Mouse (Mus musculus) lung, embryonic 14.5 days (tissue): ENCODE results near the gene Cyp4f16. TPM values are rescaled to one million over a fixed set of nuclear protein-coding genes. Genes with fewer than 3 reads are reported as not detected.
A peak's percentile ranks its signal among the peaks of the same experiment; 100 is the strongest.
"Not testable (repeated sequence)": the region's sequence is repeated elsewhere in the genome, so short reads cannot be mapped to it uniquely, and the experiment has no call there.

Experiments used
- ATAC-seq: fragments of 200-750 bp; cut with Nextera tagmentation; 2 replicates; pipeline ENCODE4 v1.8.0; 2017; ENCODE audit warnings: mild to moderate bottlenecking, moderate TSS enrichment, moderate library complexity; ENCODE audit not compliant: insufficient read depth
- DNase-seq: peaks from one replicate; pipeline ENCODE4 v3.0.0-alpha.2; 2015
- H3K27ac ChIP-seq: fragments of 300-500 bp; sonication (generic); 2 replicates; pipeline ENCODE4 v1.5.1; 2014; ENCODE audit warnings: low read depth, mild to moderate bottlenecking, moderate library complexity
- H3K27me3 ChIP-seq: fragments of 300-500 bp; sonication (generic); 2 replicates; pipeline ENCODE4 v1.6.1; 2014; ENCODE audit warnings: low read length, control low read depth; ENCODE audit not compliant: insufficient read depth
- H3K36me3 ChIP-seq: fragments of 300-500 bp; sonication (generic); 2 replicates; pipeline ENCODE4 v1.6.1; 2014; ENCODE audit warnings: control low read depth; ENCODE audit not compliant: insufficient read depth
- H3K4me1 ChIP-seq: fragments of 300-500 bp; sonication (generic); 2 replicates; pipeline ENCODE4 v1.6.1; 2014; ENCODE audit warnings: antibody characterized with exemption, control low read depth; ENCODE audit not compliant: insufficient read depth
- H3K4me2 ChIP-seq: fragments of 300-500 bp; sonication (generic); 2 replicates; pipeline ENCODE4 v1.6.1; 2014; ENCODE audit warnings: mild to moderate bottlenecking
- H3K4me3 ChIP-seq: fragments of 300-500 bp; sonication (generic); 2 replicates; pipeline ENCODE4 v1.5.1; 2014; ENCODE audit warnings: low read depth, low read length
- H3K9ac ChIP-seq: fragments of 300-500 bp; sonication (generic); 2 replicates; pipeline ENCODE4 v1.6.1; 2014
- H3K9me3 ChIP-seq: fragments of 300-500 bp; sonication (generic); 2 replicates; pipeline ENCODE4 v1.6.1; 2016; ENCODE audit warnings: low read depth, low read length, control low read depth
- CTCF ChIP-seq: IDR thresholded peaks from 2 replicates; pipeline ENCODE4 v1.5.1; 2016; ENCODE audit warnings: antibody characterized with exemption, low read depth
- WGBS: fragments of 180-500 bp; shearing (Covaris S2); extraction: QIAGEN DNeasy Blood & Tissue Kit; methylation state at CpG from one replicate; pipeline ENCODE4 v1.1.7; 2014; 5-methylcytosine and 5-hydroxymethylcytosine counted together
- polyA plus RNA-seq: library from polyadenylated mRNA; unstranded; fragments of >200 nt; fragmentation: Nextera tagmentation; extraction: Ambion mirVana; gene quantifications from 2 replicates; pipeline ENCODE4 v1.2.1, GENCODE M21; 2014

Gene Cyp4f16
- polyA plus RNA-seq, 1 experiment from 2014 or later = 15.7 TPM

GRCm38 (mm10) chr17:32505851-32506728 is 30.3 kb upstream of the Cyp4f16 start, which contains the start of gene Cyp4f17:
Gene Cyp4f17, plus strand, starts transcription at chr17:32506050.
- H3K4me1 ChIP-seq = peaks cover 4% of the 10 kb centered on the region; the same call in 1 of the 2 replicates
- TF ChIP-seq CTCF = no peak
- H3K4me3 ChIP-seq = peak within 1 kb of the TSS; percentile 52
- peak within 1 kb of the TSS; percentile 75 for H3K27ac ChIP-seq
- H3K36me3 ChIP-seq = no peaks in the 10 kb centered on the region
- WGBS = under 1% methylated on average over 30 of the region's 30 CpGs
- peak; percentile 92 for ATAC-seq
- H3K4me2 ChIP-seq = peak within 1 kb of the TSS; percentile 91
- H3K9ac ChIP-seq = peak within 1 kb of the TSS; percentile 65
- no peaks in the 10 kb centered on the region for H3K27me3 ChIP-seq
- DNase-seq = peak; percentile 79
- no peaks in the 10 kb centered on the region for H3K9me3 ChIP-seq

GRCm38 (mm10) chr17:32506729-32507245 is 29.6 kb upstream of the Cyp4f16 start:
- no peak for DNase-seq
- peak; percentile 52; the same call in 1 of the 2 replicates for ATAC-seq
- Histone ChIP-seq H3K4me3 (peak overlapping the region; percentile 52), H3K27me3 (no peaks in the 10 kb centered on the region), H3K9ac (peak overlapping the region; percentile 65), H3K4me2 (peak overlapping the region; percentile 91), H3K36me3 (no peaks in the 10 kb centered on the region), H3K27ac (peak overlapping the region; percentile 75; the same call in 1 of the 2 replicates), H3K4me1 (peaks cover 4% of the 10 kb centered on the region; the same call in 1 of the 2 replicates), H3K9me3 (no peaks in the 10 kb centered on the region)
- 30% methylated on average over 9 of the region's 9 CpGs for WGBS
- no peak for TF ChIP-seq CTCF

- H3K4me2 ChIP-seq = no peak overlapping the region
- H3K36me3 ChIP-seq = no peaks in the 10 kb centered on the region
- ATAC-seq (no peak), DNase-seq (no peak)
- no peak overlapping the region for H3K4me3 ChIP-seq
- no peaks in the 10 kb centered on the region for H3K4me1 ChIP-seq
- TF ChIP-seq CTCF = no peak
- no peak overlapping the region for H3K27ac ChIP-seq
- no peaks in the 10 kb centered on the region for H3K9me3 ChIP-seq
- no peaks in the 10 kb centered on the region for H3K27me3 ChIP-seq
- WGBS = 67% methylated on average over 5 of the region's 5 CpGs
- H3K9ac ChIP-seq = no peak overlapping the region
Observed at GRCm38 (mm10) chr17:32516126-32516525, 20.2 kb upstream of the Cyp4f16 start.

GRCm38 (mm10) chr17:32521981-32522380 is 14.4 kb upstream of the Cyp4f16 start:
- H3K9ac ChIP-seq = no peak overlapping the region
- no peaks in the 10 kb centered on the region for H3K9me3 ChIP-seq
- ATAC-seq = no peak
- no peak overlapping the region for H3K4me2 ChIP-seq
- no peak overlapping the region for H3K4me3 ChIP-seq
- 87% methylated on average over 5 of the region's 5 CpGs for WGBS
- no peak for DNase-seq
- TF ChIP-seq CTCF = no peak
- H3K36me3 ChIP-seq = no peaks in the 10 kb centered on the region
- H3K27me3 ChIP-seq = no peaks in the 10 kb centered on the region
- H3K27ac ChIP-seq = no peak overlapping the region
- H3K4me1 ChIP-seq = no peaks in the 10 kb centered on the region

DNA sequence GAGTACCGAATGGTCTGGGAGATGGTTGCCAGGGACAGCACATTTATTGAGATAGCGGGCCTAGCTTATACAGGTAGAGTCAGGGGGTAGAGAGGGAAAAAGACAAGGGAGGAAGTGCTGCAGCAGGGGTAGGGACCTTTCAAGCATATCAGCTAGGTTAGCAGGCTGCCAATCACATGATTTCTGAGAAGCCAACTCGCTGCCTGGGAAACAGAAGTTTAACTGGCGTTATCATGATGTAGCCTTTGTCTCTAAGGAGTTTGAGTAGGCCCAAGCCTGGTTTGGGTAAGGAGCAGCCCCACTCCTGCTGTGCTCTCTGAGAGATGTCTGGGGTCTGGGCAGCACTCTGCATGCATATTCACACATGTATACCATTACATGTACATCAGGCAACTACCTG is 14.0 kb upstream of the Cyp4f16 start:
- Histone ChIP-seq H3K9me3 (no peaks in the 10 kb centered on the region), H3K9ac (no peak overlapping the region), H3K36me3 (no peaks in the 10 kb centered on the region), H3K27ac (no peak overlapping the region), H3K4me2 (no peak overlapping the region), H3K4me3 (no peak overlapping the region), H3K27me3 (no peaks in the 10 kb centered on the region), H3K4me1 (no peaks in the 10 kb centered on the region)
- no peak for TF ChIP-seq CTCF
- 85% methylated on average over 4 of the region's 4 CpGs for WGBS
- ATAC-seq (no peak), DNase-seq (no peak)

GRCm38 (mm10) chr17:32522816-32523215 is 13.5 kb upstream of the Cyp4f16 start:
- DNase-seq = no peak
- no peak for TF ChIP-seq CTCF
- no peaks in the 10 kb centered on the region for H3K36me3 ChIP-seq

DNA sequence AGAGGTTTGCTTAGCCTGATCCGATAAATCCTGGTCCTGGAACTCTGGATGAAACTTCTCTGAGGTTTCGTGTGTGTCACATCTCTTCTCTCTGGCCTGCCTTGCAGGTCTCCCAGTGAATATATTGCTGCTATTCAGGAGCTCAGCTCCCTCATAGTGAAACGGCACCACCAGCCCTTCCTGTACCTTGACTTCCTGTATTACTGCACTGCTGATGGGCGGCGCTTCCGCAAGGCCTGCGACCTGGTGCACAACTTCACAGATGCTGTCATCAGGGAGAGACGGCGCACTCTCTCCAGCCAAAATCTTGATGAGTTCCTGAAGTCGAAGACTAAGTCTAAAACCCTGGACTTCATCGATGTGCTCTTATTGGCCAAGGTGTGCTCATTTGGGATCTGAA is 12.5 kb upstream of the Cyp4f16 start:
- no peaks in the 10 kb centered on the region for H3K27me3 ChIP-seq
- H3K4me1 ChIP-seq = no peaks in the 10 kb centered on the region
- no peak for TF ChIP-seq CTCF
- ATAC-seq (no peak), DNase-seq (no peak)
- no peaks in the 10 kb centered on the region for H3K36me3 ChIP-seq
- no peaks in the 10 kb centered on the region for H3K9me3 ChIP-seq
- no peak overlapping the region for H3K4me3 ChIP-seq
- no peak overlapping the region for H3K27ac ChIP-seq
- no peak overlapping the region for H3K4me2 ChIP-seq
- WGBS = 86% methylated on average over 11 of the region's 11 CpGs
- no peak overlapping the region for H3K9ac ChIP-seq

More at GRCm38 (mm10) chr17:32522816-32523215, 13.5 kb upstream of the Cyp4f16 start:
- no peaks in the 10 kb centered on the region for H3K9me3 ChIP-seq
- H3K27ac ChIP-seq = no peak overlapping the region
- ATAC-seq = no peak
- no peak overlapping the region for H3K4me3 ChIP-seq
- H3K27me3 ChIP-seq = no peaks in the 10 kb centered on the region
- H3K4me2 ChIP-seq = no peak overlapping the region
- WGBS = 82% methylated on average over 5 of the region's 5 CpGs
- no peaks in the 10 kb centered on the region for H3K4me1 ChIP-seq
- H3K9ac ChIP-seq = no peak overlapping the region

- H3K4me3 ChIP-seq, ATAC-seq, H3K36me3 ChIP-seq, H3K4me2 ChIP-seq, H3K9me3 ChIP-seq, H3K27me3 ChIP-seq, H3K4me1 ChIP-seq, H3K9ac ChIP-seq, DNase-seq, H3K27ac ChIP-seq: not testable (repeated sequence)
- 82% methylated on average over 1 of the region's 1 CpGs for WGBS
Observed at GRCm38 (mm10) chr17:32526341-32526740, 10.0 kb upstream of the Cyp4f16 start.
